Mouse (Mus musculus) olfactory bulb, adult 2 months (tissue): ENCODE results near the gene Gm826.

Experiments used
- CTCF ChIP-seq: fragments of 200-500 bp; IDR thresholded peaks from 2 replicates; pipeline ENCODE4 v1.5.1; 2012; ENCODE audit warnings: low read depth, mild to moderate bottlenecking, low read length, moderate library complexity; ENCODE audit not compliant: insufficient read depth
- POLR2A ChIP-seq: fragments of 200-500 bp; IDR thresholded peaks from 2 replicates; pipeline ENCODE4 v1.6.1; 2012; ENCODE audit warnings: mild to moderate bottlenecking, low read depth, low read length, moderate library complexity; ENCODE audit not compliant: insufficient read depth

- TF ChIP-seq CTCF, result no peak
- TF ChIP-seq POLR2A, result no peak
These were observed 70.1 kb downstream of the Gm826 start for GRCm38 (mm10) chr2:160263861-160264260.
